Mouse (Mus musculus) CD8-positive naive resting alpha-beta T cell, adult 2 months (primary cell): ENCODE data around the gene Kif28.
"Not testable (repeated sequence)": the region's sequence is repeated elsewhere in the genome, so short reads cannot be mapped to it uniquely, and the experiment has no call there.

Experiments
- DNase-seq, 2 experiments: peaks; one replicate each; pipeline ENCODE4 v3.0.0; 2022; ENCODE audit warnings: low read depth in 2 of 2, low spot score in 2 of 2

Kif28 gene

DNA sequence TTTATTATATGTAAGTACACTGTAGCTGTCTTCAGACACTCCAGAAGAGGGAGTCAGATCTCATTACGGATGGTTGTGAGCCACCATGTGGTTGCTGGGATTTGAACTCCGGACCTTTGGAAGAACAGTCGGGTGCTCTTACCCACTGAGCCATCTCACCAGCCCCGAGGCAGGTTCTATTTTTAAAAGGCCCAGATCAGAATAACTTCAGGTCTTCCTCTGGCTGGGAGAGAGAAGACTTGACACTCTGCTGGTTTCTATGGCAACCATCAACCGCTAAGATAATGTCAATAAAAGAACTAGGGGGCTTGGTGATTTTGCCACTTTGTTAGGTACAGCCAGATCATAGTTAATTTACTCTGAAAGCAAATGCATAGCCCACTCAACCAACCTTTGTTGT is 96.4 kb downstream of the Kif28 start:
- not testable (repeated sequence) for DNase-seq

DNA sequence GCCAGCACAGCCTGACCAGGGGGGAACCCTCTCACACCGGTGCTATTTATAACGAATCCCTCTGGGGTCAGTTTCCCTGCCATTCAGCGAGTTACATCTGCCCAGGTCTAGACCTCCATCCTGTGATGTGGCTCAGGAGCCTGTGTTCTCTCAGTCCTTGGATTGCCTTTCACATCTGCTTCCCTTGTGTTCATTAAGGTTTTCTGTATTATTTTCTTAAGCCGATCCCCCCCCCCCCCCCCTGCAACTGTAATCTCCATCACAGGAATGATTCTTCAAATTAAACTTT is 99.1 kb downstream of the Kif28 start:
- DNase-seq: no peak
